ENCODE assay signal across 7 mouse cellular contexts in the genomic region with DNA sequence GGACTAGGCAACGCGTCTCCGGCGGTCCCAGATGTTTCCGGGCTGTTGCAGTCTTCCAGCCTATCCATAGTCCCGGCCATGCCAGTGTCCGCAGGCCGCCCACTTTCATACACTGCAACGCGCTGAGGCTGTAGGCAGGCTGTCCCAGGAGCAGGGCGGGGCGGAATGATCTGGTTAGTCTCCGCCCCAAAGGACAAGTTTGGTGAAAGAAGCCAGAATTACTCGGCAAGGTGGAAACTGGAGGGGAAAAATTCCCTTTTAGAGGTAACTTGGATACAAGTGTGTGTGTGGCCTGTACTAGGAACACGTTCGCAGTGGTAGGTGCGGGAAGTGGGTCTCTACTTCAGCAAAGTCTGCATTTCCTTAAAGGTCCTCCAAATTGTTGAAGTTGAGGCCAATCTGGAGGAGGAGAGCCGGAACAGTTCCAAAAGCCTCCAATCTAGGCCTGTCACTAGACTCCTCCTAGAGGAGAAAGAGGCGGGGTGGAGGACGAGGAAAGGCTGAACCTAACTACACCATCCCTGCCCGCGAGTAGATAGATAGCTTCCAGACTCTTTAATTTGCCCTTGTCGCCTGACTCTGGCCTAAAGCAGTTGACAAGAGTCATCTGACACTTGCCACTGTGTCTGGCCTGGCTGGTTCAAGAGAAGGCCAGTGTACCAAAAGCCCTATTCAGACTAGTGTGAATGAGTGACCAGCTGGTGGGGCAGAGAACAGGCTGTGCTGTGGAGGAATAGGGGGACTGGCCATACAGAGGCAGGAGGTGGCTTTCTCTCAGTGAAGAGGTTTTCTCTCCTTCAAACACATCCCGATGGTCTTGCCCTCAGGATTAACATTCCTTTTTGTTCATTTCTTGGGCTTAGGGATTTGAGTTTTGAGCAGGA. TPM values are rescaled to one million over a fixed set of nuclear protein-coding genes. Genes with fewer than 3 reads are reported as not detected.
A peak's percentile ranks its signal among the peaks of the same experiment; 100 is the strongest.
DNase-seq lines count a peak whose midpoint lies in the region; ATAC-seq and TF ChIP-seq lines count a peak whose summit lies in the region.

A gene (minus strand): TSS at position 107 of the 884 bp plus-strand sequence.

- no peak within 1 kb of the TSS for H3K27ac ChIP-seq in neural tube, embryonic 15.5 days (replicated peaks)

- no peaks in the 10 kb centered on the region for H3K36me3 ChIP-seq in neural tube, embryonic 15.5 days

- 0 out of 2 replicates have a peak, but pooled peaks have one; percentile 32 for TF ChIP-seq POLR2A in lung, adult 2 months (IDR thresholded peaks at IDR 0.05; ENCODE audit: borderline replicate concordance, extremely low read depth, low read depth, low read length)

- WGBS in lung, adult 2 months, result 14% methylated on average over 24 of the region's 24 CpGs
- WGBS in neural tube, embryonic 15.5 days, result 14% methylated on average over 24 of the region's 24 CpGs

- peak; percentile 63; the same call in 1 of the 2 replicates for ATAC-seq in neural tube, embryonic 15.5 days (ENCODE audit: low FRiP score)

- H3K4me1 ChIP-seq in lung, adult 2 months (ENCODE audit: control insufficient read depth, insufficient read depth, low read length), result peaks cover 8% of the 10 kb centered on the region
- H3K4me1 ChIP-seq in neural tube, embryonic 15.5 days, result no peaks in the 10 kb centered on the region

- no peaks in the 10 kb centered on the region for H3K9me3 ChIP-seq in neural tube, embryonic 15.5 days (replicated peaks)

- peaks cover 26% of the 10 kb centered on the region for H3K27me3 ChIP-seq in neural tube, embryonic 15.5 days (replicated peaks)

- TF ChIP-seq CTCF in lung, adult 2 months (IDR thresholded peaks at IDR 0.05; ENCODE audit: insufficient read depth, low read length), result no peak

- peak within 1 kb of the TSS; percentile 45 for H3K4me3 ChIP-seq in lung, adult 2 months (replicated peaks; ENCODE audit: extremely low read depth, low read depth, low read length)
- H3K4me3 ChIP-seq in neural tube, embryonic 15.5 days (replicated peaks), result peak within 1 kb of the TSS; percentile 31

- H3K9ac ChIP-seq in neural tube, embryonic 15.5 days (replicated peaks), result no peak within 1 kb of the TSS

- H3K4me2 ChIP-seq in neural tube, embryonic 15.5 days, result peak within 1 kb of the TSS; percentile 53

- peak; percentile 86 for DNase-seq in adrenal gland, postnatal 10 days
- DNase-seq in embryo, embryonic 9.5 days (ENCODE audit: extremely low spot score), result peak; percentile 64
- DNase-seq in heart, adult 11 months, result peak; percentile 99
- peak; percentile 85 for DNase-seq in kidney, adult 11 months
- DNase-seq in lung, adult 2 months, result peak; percentile 70
- no peak for DNase-seq in B cell, adult 2 months

RNA-seq across cellular contexts. Expression of the gene that starts here (rescaled TPM):
- 1 to 10 TPM; 1.1 to 1.9 TPM for total RNA-seq in adrenal gland, postnatal 10 days (2021)
- 6.8 and 9.7 TPM in 2 replicates for polyA plus RNA-seq in lung, adult 2 months (2012; rRNA removed)
- 0.19 and 0.34 TPM in 2 replicates for polyA plus RNA-seq in neural tube, embryonic 15.5 days (2015; fragmentation: Nextera tagmentation; extraction: Ambion mirVana)

Comparison
In these comparisons a context has a peak if more than half of its experiments do, and no peak if none do; other contexts are left out.
1. Peak in ATAC-seq, H3K4me3 ChIP-seq and H3K4me2 ChIP-seq in neural tube, embryonic 15.5 days; RNA of the gene not detected or under 1 TPM.
2. DNase-seq: peak in adrenal gland, postnatal 10 days (single experiment), embryo, embryonic 9.5 days (single experiment), heart, adult 11 months (single experiment), kidney, adult 11 months (single experiment) and lung, adult 2 months (single experiment); none in B cell, adult 2 months (0 of 2).